Mouse (Mus musculus): ENCODE measurements around the gene Hsd17b13. TPM values are rescaled to one million over a fixed set of nuclear protein-coding genes. Genes with fewer than 3 reads are reported as not detected.

The Hsd17b13 gene
- total RNA-seq, 2 experiments from 2014 or later: not detected

Other genes with a start within 250 kb of the Hsd17b13 start
- 10 to 100 TPM; 35.2 to 35.7 TPM for gene Klhl8, start 66.2 kb downstream of the Hsd17b13 start, total RNA-seq (2021)
- 10 to 100 TPM; 53.9 to 61.3 TPM for gene Hsd17b11, start 44.5 kb upstream of the Hsd17b13 start, total RNA-seq (2021)
- gene Nudt9, start 68.9 kb upstream of the Hsd17b13 start, total RNA-seq (2021): 10 to 100 TPM; 76.8 to 77.4 TPM
- not detected for gene Gm17660, start 100.2 kb upstream of the Hsd17b13 start, total RNA-seq (2021)
- 1,000 to 10,000 TPM; 1,467 to 1,533 TPM for gene Sparcl1, start 136.3 kb upstream of the Hsd17b13 start, total RNA-seq (2021)
- gene Dspp, start 193.3 kb upstream of the Hsd17b13 start, total RNA-seq (2021): under 1 TPM in 1 of 2 experiments, not detected in 1; 0.08 TPM
- gene Dmp1, start 225.2 kb upstream of the Hsd17b13 start, total RNA-seq (2021): 1 to 10 TPM; 7.5 to 7.7 TPM